ENCODE assay signal across 16 mouse cellular contexts in the genomic region with DNA sequence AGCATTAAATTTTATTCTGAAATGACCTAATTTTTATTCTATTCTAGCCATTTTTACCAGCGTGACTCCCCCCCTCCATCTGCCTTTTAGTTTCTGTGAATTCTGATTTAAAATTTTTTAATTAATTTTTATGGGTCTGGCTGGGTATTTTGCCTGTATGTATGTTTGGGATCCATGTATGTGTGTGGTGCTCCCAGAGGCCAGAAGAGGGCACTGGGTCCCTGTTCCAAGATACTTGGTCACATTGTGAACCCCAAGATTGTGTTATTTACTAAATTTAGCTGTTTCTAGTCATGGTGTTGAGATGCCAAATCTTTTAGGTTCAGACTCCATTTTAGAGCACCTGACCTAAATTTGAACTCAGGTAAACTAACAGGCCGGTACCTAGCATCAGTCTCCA.
"Had no signal": no experiment of that assay in that cellular context is flagged by ENCODE, and none has a peak within 500 bp of the region (broad histone marks: within the 10 kb centered on the region; RNA-seq: fewer than 3 reads in every experiment).

No protein-coding gene starts in this region.

- H3K9me3 ChIP-seq: kidney, embryonic 15.5 days; limb, embryonic 12.5 days; midbrain, embryonic 12.5 days; neural tube, embryonic 13.5 days had no signal

- DNase-seq: kidney, adult 2 months; kidney, postnatal 36 days; liver; lung, postnatal 10 days; lung, postnatal 4 days; retina, postnatal 1 day; right cerebral cortex, postnatal 4 days; spleen, adult 18-20 months; thymus, adult 2 months; thymus, postnatal 25 days had no signal

- H3K4me2 ChIP-seq: kidney, embryonic 15.5 days; limb, embryonic 12.5 days; lung, embryonic 14.5 days; midbrain, embryonic 12.5 days; neural tube, embryonic 13.5 days had no signal

- H3K27me3 ChIP-seq: kidney, embryonic 15.5 days; limb, embryonic 12.5 days; midbrain, embryonic 12.5 days; neural tube, embryonic 13.5 days had no signal

- H3K27ac ChIP-seq: kidney, embryonic 15.5 days; limb, embryonic 12.5 days; liver, embryonic 14.5 days; midbrain, embryonic 12.5 days; neural tube, embryonic 13.5 days had no signal

- H3K36me3 ChIP-seq: limb, embryonic 12.5 days; midbrain, embryonic 12.5 days had no signal

- H3K4me1 ChIP-seq: limb, embryonic 12.5 days had no signal

- H3K9ac ChIP-seq: kidney, embryonic 15.5 days; limb, embryonic 12.5 days; liver, embryonic 14.5 days; lung, embryonic 14.5 days; midbrain, embryonic 12.5 days; neural tube, embryonic 13.5 days had no signal

- H3K4me3 ChIP-seq: kidney, embryonic 15.5 days; limb, embryonic 12.5 days; midbrain, embryonic 12.5 days; neural tube, embryonic 13.5 days had no signal
